8 mouse cellular contexts compared by ENCODE assay signal in genomic region chr11:100574188-100574587, GRCm38 (mm10). TPM values are rescaled to one million over a fixed set of nuclear protein-coding genes. Genes with fewer than 3 reads are reported as not detected.
DNase-seq lines count a peak whose midpoint lies in the region; ATAC-seq and TF ChIP-seq lines count a peak whose summit lies in the region.

No protein-coding gene starts in this region.

- WGBS in heart, postnatal 0 days, result 79% methylated on average over 3 of the region's 3 CpGs
- 99% methylated on average over 3 of the region's 3 CpGs for WGBS in hindbrain, embryonic 12.5 days
- 97% methylated on average over 3 of the region's 3 CpGs for WGBS in midbrain, embryonic 12.5 days

- no peaks in the 10 kb centered on the region for H3K27me3 ChIP-seq in heart, postnatal 0 days (ENCODE audit: control insufficient read depth, insufficient read depth, low read length)
- 0 out of 2 replicates have a peak, but pooled peaks cover 9% of the 10 kb centered on the region for H3K27me3 ChIP-seq in E14TG2a.4 (ENCODE audit: insufficient read depth, low read length)
- peaks cover 12% of the 10 kb centered on the region for H3K27me3 ChIP-seq in hindbrain, embryonic 12.5 days
- H3K27me3 ChIP-seq in midbrain, embryonic 12.5 days, result peaks cover 31% of the 10 kb centered on the region

- H3K9me3 ChIP-seq in heart, postnatal 0 days (replicated peaks; ENCODE audit: control insufficient read depth, low read length), result no peaks in the 10 kb centered on the region
- H3K9me3 ChIP-seq in E14TG2a.4 (ENCODE audit: low read length), result peaks cover 22% of the 10 kb centered on the region
- H3K9me3 ChIP-seq in hindbrain, embryonic 12.5 days (replicated peaks), result no peaks in the 10 kb centered on the region
- H3K9me3 ChIP-seq in midbrain, embryonic 12.5 days, result no peaks in the 10 kb centered on the region

- peak overlapping the region; percentile 86 for H3K4me2 ChIP-seq in heart, postnatal 0 days (ENCODE audit: low read depth, low read length)
- H3K4me2 ChIP-seq in hindbrain, embryonic 12.5 days (replicated peaks), result peak overlapping the region; percentile 86
- peak overlapping the region; percentile 79 for H3K4me2 ChIP-seq in midbrain, embryonic 12.5 days (replicated peaks)

- no peak for TF ChIP-seq CTCF in heart, postnatal 0 days (IDR thresholded peaks at IDR 0.05; ENCODE audit: low read depth)
- no peak for TF ChIP-seq CTCF in E14TG2a.4 (conservative IDR thresholded peaks at IDR 0.05; ENCODE audit: low read length)

- 0 out of 2 replicates have a peak overlapping the region, but pooled peaks have one; percentile 47 for H3K27ac ChIP-seq in heart, postnatal 0 days (ENCODE audit: low read depth)
- H3K27ac ChIP-seq in hindbrain, embryonic 12.5 days, result no peak overlapping the region
- no peak overlapping the region for H3K27ac ChIP-seq in midbrain, embryonic 12.5 days (replicated peaks)

- no peak for ATAC-seq in heart, postnatal 0 days (ENCODE audit: insufficient read depth, low read depth)
- ATAC-seq in hindbrain, embryonic 12.5 days (ENCODE audit: low FRiP score), result no peak
- ATAC-seq in midbrain, embryonic 12.5 days (ENCODE audit: low FRiP score, low read depth), result no peak

- H3K36me3 ChIP-seq in heart, postnatal 0 days (replicated peaks; ENCODE audit: control insufficient read depth, insufficient read depth, low read length), result no peaks in the 10 kb centered on the region
- peaks cover 36% of the 10 kb centered on the region for H3K36me3 ChIP-seq in E14TG2a.4 (ENCODE audit: insufficient read depth, low read length)
- H3K36me3 ChIP-seq in hindbrain, embryonic 12.5 days, result peaks cover 9% of the 10 kb centered on the region
- peaks cover 8% of the 10 kb centered on the region for H3K36me3 ChIP-seq in midbrain, embryonic 12.5 days

- peak overlapping the region; percentile 70; the same call in 1 of the 2 replicates for H3K4me3 ChIP-seq in heart, postnatal 0 days (ENCODE audit: low read depth, low read length)
- H3K4me3 ChIP-seq in E14TG2a.4 (replicated peaks; ENCODE audit: low read length), result peak overlapping the region; percentile 87
- peak overlapping the region; percentile 63 for H3K4me3 ChIP-seq in hindbrain, embryonic 12.5 days
- H3K4me3 ChIP-seq in midbrain, embryonic 12.5 days, result peak overlapping the region; percentile 59

- peak overlapping the region; percentile 66; the same call in 1 of the 2 replicates for H3K9ac ChIP-seq in heart, postnatal 0 days (replicated peaks; ENCODE audit: low read depth, low read length)
- no peak overlapping the region for H3K9ac ChIP-seq in hindbrain, embryonic 12.5 days
- no peak overlapping the region for H3K9ac ChIP-seq in midbrain, embryonic 12.5 days (replicated peaks)

- peaks cover 16% of the 10 kb centered on the region for H3K4me1 ChIP-seq in heart, postnatal 0 days (ENCODE audit: control insufficient read depth, insufficient read depth)
- peaks cover 46% of the 10 kb centered on the region for H3K4me1 ChIP-seq in E14TG2a.4 (replicated peaks; ENCODE audit: low read depth, low read length)
- peaks cover 31% of the 10 kb centered on the region for H3K4me1 ChIP-seq in hindbrain, embryonic 12.5 days
- H3K4me1 ChIP-seq in midbrain, embryonic 12.5 days, result peaks cover 22% of the 10 kb centered on the region

- DNase-seq in heart, postnatal 0 days (ENCODE audit: low spot score), result no peak
- DNase-seq in heart, adult 18-20 months, result no peak
- no peak for DNase-seq in layer of hippocampus, adult 18-20 months (ENCODE audit: low spot score in 2 of 2)
- DNase-seq in yolk sac, embryonic 10.5 days (ENCODE audit: low spot score), result no peak
- DNase-seq in thymus, postnatal 36 days, result no peak

- TF ChIP-seq EP300 in heart, postnatal 0 days (IDR thresholded peaks at IDR 0.05; ENCODE audit: low read depth), result no peak

RNA-seq across cellular contexts. Expression of gene Cnp, which starts 0.5 kb away (rescaled TPM):
- total RNA-seq in heart, postnatal 0 days (2014; rRNA removed; ENCODE audit: low replicate concordance), result 10.8 and 28.3 TPM in 2 replicates
- polyA plus RNA-seq in heart, postnatal 0 days (2015; fragmentation: Nextera tagmentation; extraction: Ambion mirVana), result 11.5 and 12.4 TPM in 2 replicates
- total RNA-seq in heart, adult 18-20 months (2021), result 1 to 10 TPM; 6.1 to 7.7 TPM
- polyA plus RNA-seq in hindbrain, embryonic 12.5 days (2016; fragmentation: Nextera tagmentation; extraction: Ambion mirVana), result 29.1 and 29.2 TPM in 2 replicates
- 19.7 and 20.4 TPM in 2 replicates for polyA plus RNA-seq in midbrain, embryonic 12.5 days (2016; fragmentation: Nextera tagmentation; extraction: Ambion mirVana)
- total RNA-seq in layer of hippocampus, adult 18-20 months (2021), result 100 to 1,000 TPM; 171 to 195 TPM

RNA-seq across cellular contexts. Expression of gene Ttc25, which starts 28.8 kb away (rescaled TPM):
- 0.23 and 0.39 TPM in 2 replicates for total RNA-seq in heart, postnatal 0 days (2014; rRNA removed; ENCODE audit: low replicate concordance)
- polyA plus RNA-seq in heart, postnatal 0 days (2015; fragmentation: Nextera tagmentation; extraction: Ambion mirVana), result 0.37 TPM in 2 replicates
- under 1 TPM; 0.17 to 0.46 TPM for total RNA-seq in heart, adult 18-20 months (2021)
- 2.7 and 3.2 TPM in 2 replicates for polyA plus RNA-seq in hindbrain, embryonic 12.5 days (2016; fragmentation: Nextera tagmentation; extraction: Ambion mirVana)
- 2.4 and 2.6 TPM in 2 replicates for polyA plus RNA-seq in midbrain, embryonic 12.5 days (2016; fragmentation: Nextera tagmentation; extraction: Ambion mirVana)
- total RNA-seq in layer of hippocampus, adult 18-20 months (2021), result 1 to 10 TPM in 1 of 2 experiments, under 1 TPM in 1; 0.96 to 1.1 TPM

RNA-seq across cellular contexts. Expression of gene Nkiras2, which starts 44.9 kb away (rescaled TPM):
- 113 and 134 TPM in 2 replicates for total RNA-seq in heart, postnatal 0 days (2014; rRNA removed; ENCODE audit: low replicate concordance)
- 77.4 and 79.7 TPM in 2 replicates for polyA plus RNA-seq in heart, postnatal 0 days (2015; fragmentation: Nextera tagmentation; extraction: Ambion mirVana)
- 10 to 100 TPM; 48.6 to 50.6 TPM for total RNA-seq in heart, adult 18-20 months (2021)
- polyA plus RNA-seq in hindbrain, embryonic 12.5 days (2016; fragmentation: Nextera tagmentation; extraction: Ambion mirVana), result 101 and 109 TPM in 2 replicates
- 101 and 103 TPM in 2 replicates for polyA plus RNA-seq in midbrain, embryonic 12.5 days (2016; fragmentation: Nextera tagmentation; extraction: Ambion mirVana)
- total RNA-seq in layer of hippocampus, adult 18-20 months (2021), result 10 to 100 TPM; 10.8 to 11.1 TPM

RNA-seq across cellular contexts. Expression of gene Dnajc7, which starts 45.8 kb away (rescaled TPM):
- 82.2 and 98.5 TPM in 2 replicates for total RNA-seq in heart, postnatal 0 days (2014; rRNA removed; ENCODE audit: low replicate concordance)
- polyA plus RNA-seq in heart, postnatal 0 days (2015; fragmentation: Nextera tagmentation; extraction: Ambion mirVana), result 163 and 173 TPM in 2 replicates
- 100 to 1,000 TPM; 126 to 128 TPM for total RNA-seq in heart, adult 18-20 months (2021)
- 307 and 311 TPM in 2 replicates for polyA plus RNA-seq in hindbrain, embryonic 12.5 days (2016; fragmentation: Nextera tagmentation; extraction: Ambion mirVana)
- polyA plus RNA-seq in midbrain, embryonic 12.5 days (2016; fragmentation: Nextera tagmentation; extraction: Ambion mirVana), result 310 and 329 TPM in 2 replicates
- 100 to 1,000 TPM; 223 to 252 TPM for total RNA-seq in layer of hippocampus, adult 18-20 months (2021)

RNA-seq across cellular contexts. Expression of gene Acly, which starts 46.4 kb away (rescaled TPM):
- total RNA-seq in heart, postnatal 0 days (2014; rRNA removed; ENCODE audit: low replicate concordance), result 68.4 and 75.6 TPM in 2 replicates
- 32.3 and 35.5 TPM in 2 replicates for polyA plus RNA-seq in heart, postnatal 0 days (2015; fragmentation: Nextera tagmentation; extraction: Ambion mirVana)
- 10 to 100 TPM; 35.6 to 80.9 TPM for total RNA-seq in heart, adult 18-20 months (2021)
- polyA plus RNA-seq in hindbrain, embryonic 12.5 days (2016; fragmentation: Nextera tagmentation; extraction: Ambion mirVana), result 348 and 359 TPM in 2 replicates
- polyA plus RNA-seq in midbrain, embryonic 12.5 days (2016; fragmentation: Nextera tagmentation; extraction: Ambion mirVana), result 366 and 368 TPM in 2 replicates
- total RNA-seq in layer of hippocampus, adult 18-20 months (2021), result 100 to 1,000 TPM; 118 to 124 TPM
